29 mouse cellular contexts compared by ENCODE assay signal in genomic region chr6:97384918-97385317, GRCm38 (mm10).
DNase-seq lines count a peak whose midpoint lies in the region; ATAC-seq lines count a peak whose summit lies in the region.
"Had no signal": no experiment of that assay in that cellular context is flagged by ENCODE, and none has a peak within 500 bp of the region (broad histone marks: within the 10 kb centered on the region; RNA-seq: fewer than 3 reads in every experiment).

No protein-coding gene starts in this region.

- no peak overlapping the region for H3K4me2 ChIP-seq in stomach, embryonic 16.5 days (ENCODE audit: low read depth, low read length)
- H3K4me2 ChIP-seq: heart, embryonic 13.5 days; kidney, embryonic 15.5 days; limb, embryonic 15.5 days; liver, embryonic 13.5 days; lung, embryonic 14.5 days; midbrain, embryonic 15.5 days; stomach, embryonic 15.5 days had no signal

- no peaks in the 10 kb centered on the region for H3K27me3 ChIP-seq in stomach, embryonic 16.5 days (ENCODE audit: control insufficient read depth, insufficient read depth, low read length)
- H3K27me3 ChIP-seq: heart, embryonic 13.5 days; kidney, embryonic 15.5 days; limb, embryonic 15.5 days; liver, embryonic 13.5 days; midbrain, embryonic 15.5 days; Patski; stomach, embryonic 15.5 days had no signal

- no peak overlapping the region for H3K4me3 ChIP-seq in stomach, embryonic 16.5 days (replicated peaks; ENCODE audit: low read length)
- H3K4me3 ChIP-seq: gastrocnemius, adult 2 months; heart, embryonic 13.5 days; kidney, embryonic 15.5 days; limb, embryonic 10.5 days; limb, embryonic 15.5 days; liver, embryonic 13.5 days; midbrain, embryonic 15.5 days; stomach, embryonic 15.5 days had no signal

- no peaks in the 10 kb centered on the region for H3K4me1 ChIP-seq in stomach, embryonic 16.5 days (ENCODE audit: control insufficient read depth, insufficient read depth, low read length)
- H3K4me1 ChIP-seq: heart, embryonic 13.5 days; limb, embryonic 10.5 days; limb, embryonic 15.5 days; liver, embryonic 13.5 days; stomach, embryonic 15.5 days had no signal

- peak; percentile 50; the same call in 1 of the 2 replicates for ATAC-seq in stomach, embryonic 16.5 days (ENCODE audit: insufficient read depth, low FRiP score)
- ATAC-seq: forebrain, embryonic 14.5 days; hindbrain, embryonic 16.5 days; midbrain, embryonic 15.5 days; Patski had no signal

- 80% methylated on average over 5 of the region's 5 CpGs for WGBS in stomach, embryonic 16.5 days

- DNase-seq in adrenal gland, adult 8-10 months: peak; percentile 13
- no peak for DNase-seq in adrenal gland, adult 18-20 months (ENCODE audit: low spot score in 2 of 2)
- peak; percentile 24 for DNase-seq in layer of hippocampus, adult 9-11 months
- DNase-seq in layer of hippocampus, adult 18-20 months (ENCODE audit: low spot score in 2 of 2): no peak
- peak; percentile 26 to 28 for DNase-seq in adrenal gland, postnatal 36 days
- no peak for DNase-seq in cerebellum, postnatal 10 days
- DNase-seq: cerebellum, adult 2 months; cerebellum, postnatal 36 days; gastrocnemius, adult 2 months; gastrocnemius, postnatal 36 days; heart, postnatal 10 days; kidney, adult 18-20 months; kidney, postnatal 4 days; liver, embryonic 13.5 days; lung, embryonic 14.5 days; right cerebral cortex, postnatal 25 days; thymus, adult 2 months; thymus, postnatal 36 days had no signal

- H3K9me3 ChIP-seq in stomach, embryonic 16.5 days (replicated peaks; ENCODE audit: control insufficient read depth, low read length): no peaks in the 10 kb centered on the region
- H3K9me3 ChIP-seq: heart, embryonic 13.5 days; kidney, embryonic 15.5 days; limb, embryonic 10.5 days; limb, embryonic 15.5 days; liver, embryonic 13.5 days; midbrain, embryonic 15.5 days; stomach, embryonic 15.5 days had no signal

- no peak overlapping the region for H3K27ac ChIP-seq in stomach, embryonic 16.5 days (ENCODE audit: low read length)
- H3K27ac ChIP-seq: gastrocnemius, adult 2 months; heart, embryonic 13.5 days; kidney, embryonic 15.5 days; limb, embryonic 10.5 days; limb, embryonic 15.5 days; liver, embryonic 13.5 days; macrophage; midbrain, embryonic 15.5 days; stomach, embryonic 15.5 days had no signal

- H3K36me3 ChIP-seq in stomach, embryonic 16.5 days (ENCODE audit: control insufficient read depth, insufficient read depth, low read length): no peaks in the 10 kb centered on the region
- H3K36me3 ChIP-seq: heart, embryonic 13.5 days; kidney, embryonic 15.5 days; limb, embryonic 10.5 days; limb, embryonic 15.5 days; liver, embryonic 13.5 days; midbrain, embryonic 15.5 days; stomach, embryonic 15.5 days had no signal

- no peak overlapping the region for H3K9ac ChIP-seq in stomach, embryonic 16.5 days (ENCODE audit: low read length)
- H3K9ac ChIP-seq: heart, embryonic 13.5 days; kidney, embryonic 15.5 days; limb, embryonic 15.5 days; liver, embryonic 13.5 days; lung, embryonic 14.5 days; midbrain, embryonic 15.5 days; stomach, embryonic 15.5 days had no signal

Comparison
In these comparisons a context has a peak if more than half of its experiments do, and no peak if none do; other contexts are left out.
1. DNase-seq: peak in adrenal gland, adult 8-10 months (single experiment), layer of hippocampus, adult 9-11 months (single experiment) and adrenal gland, postnatal 36 days (2 of 2); none in adrenal gland, adult 18-20 months (0 of 2), layer of hippocampus, adult 18-20 months (0 of 2) and cerebellum, postnatal 10 days (0 of 2).